Mouse (Mus musculus) liver, postnatal 0 days (tissue): ENCODE data around the gene Kcna2. TPM values are rescaled to one million over a fixed set of nuclear protein-coding genes. Genes with fewer than 3 reads are reported as not detected.

Source experiments
- ATAC-seq: fragments of 200-750 bp; cut with Nextera tagmentation; 2 replicates; pipeline ENCODE4 v1.8.0; 2017; ENCODE audit warnings: mild to moderate bottlenecking, moderate library complexity
- DNase-seq: peaks from one replicate; pipeline ENCODE4 v3.0.0-alpha.2; 2016
- H3K27ac ChIP-seq: fragments of 300-500 bp; sonication (generic); 2 replicates; pipeline ENCODE4 v1.5.1; 2014; ENCODE audit warnings: antibody characterized with exemption, moderate library complexity, mild to moderate bottlenecking, low read depth
- H3K27me3 ChIP-seq: fragments of 300-500 bp; sonication (generic); 2 replicates; pipeline ENCODE4 v1.6.1; 2014; ENCODE audit warnings: low read length, control low read depth, mixed read lengths; ENCODE audit not compliant: insufficient read depth
- H3K36me3 ChIP-seq: fragments of 300-500 bp; sonication (generic); replicated peaks from 2 replicates; pipeline ENCODE4 v1.6.1; 2014; ENCODE audit warnings: mild to moderate bottlenecking, control low read depth, low read length, moderate library complexity, mixed read lengths; ENCODE audit not compliant: insufficient read depth
- H3K4me1 ChIP-seq: fragments of 300-500 bp; sonication (generic); 2 replicates; pipeline ENCODE4 v1.6.1; 2014; ENCODE audit warnings: antibody characterized with exemption, mild to moderate bottlenecking, control low read depth; ENCODE audit not compliant: insufficient read depth
- H3K4me2 ChIP-seq: fragments of 300-500 bp; sonication (generic); 2 replicates; pipeline ENCODE4 v1.6.1; 2014; ENCODE audit warnings: low read depth, mild to moderate bottlenecking, low read length, moderate library complexity, mixed read lengths
- H3K4me3 ChIP-seq: fragments of 300-500 bp; sonication (generic); 2 replicates; pipeline ENCODE4 v1.5.1; 2014; ENCODE audit warnings: low read depth, low read length
- H3K9ac ChIP-seq: fragments of 300-500 bp; sonication (generic); replicated peaks from 2 replicates; pipeline ENCODE4 v1.6.1; 2014; ENCODE audit warnings: mild to moderate bottlenecking, moderate library complexity
- H3K9me3 ChIP-seq: fragments of 300-500 bp; sonication (generic); 2 replicates; pipeline ENCODE4 v1.6.1; 2016; ENCODE audit warnings: mild to moderate bottlenecking, control low read depth, low read length, mixed read lengths
- CTCF ChIP-seq: sonication (generic); IDR thresholded peaks from 2 replicates; pipeline ENCODE4 v1.5.1; 2016; ENCODE audit warnings: antibody characterized with exemption, low read depth
- EP300 ChIP-seq: IDR thresholded peaks from 2 replicates; pipeline ENCODE4 v1.6.1; 2016; ENCODE audit warnings: antibody characterized with exemption, low read depth, mild to moderate bottlenecking
- WGBS: fragments of 180-500 bp; shearing (Covaris S2); extraction: QIAGEN DNeasy Blood & Tissue Kit; methylation state at CpG from one replicate; pipeline ENCODE4 v1.1.7; 2014; ENCODE audit not compliant: insufficient replicate concordance; 5-methylcytosine and 5-hydroxymethylcytosine counted together
- polyA plus RNA-seq: library from polyadenylated mRNA; unstranded; fragments of >200 nt; fragmentation: Nextera tagmentation; extraction: Ambion mirVana; gene quantifications from 2 replicates; pipeline ENCODE4 v1.2.1, GENCODE M21; 2015

Gene Kcna2
- polyA plus RNA-seq, 1 experiment from 2014 or later: 0.11 TPM

GRCm38 (mm10) chr3:107112932-107113659, 12.2 kb downstream of the Kcna2 start:
- no peak for DNase-seq
- Histone ChIP-seq H3K4me2 (no peak overlapping the region), H3K9ac (no peak overlapping the region), H3K27ac (no peak overlapping the region), H3K27me3 (no peaks in the 10 kb centered on the region), H3K4me1 (no peaks in the 10 kb centered on the region), H3K4me3 (no peak overlapping the region), H3K36me3 (no peaks in the 10 kb centered on the region), H3K9me3 (no peaks in the 10 kb centered on the region)
- no peak for ATAC-seq
- 63% methylated on average over 10 of the region's 10 CpGs for WGBS
- TF ChIP-seq EP300 (no peak), CTCF (no peak)

GRCm38 (mm10) chr3:107113771-107114737, 13.1 kb downstream of the Kcna2 start:
- Histone ChIP-seq H3K9ac (no peak overlapping the region), H3K27ac (no peak overlapping the region), H3K27me3 (no peaks in the 10 kb centered on the region), H3K9me3 (no peaks in the 10 kb centered on the region), H3K4me1 (no peaks in the 10 kb centered on the region), H3K4me3 (no peak overlapping the region), H3K4me2 (no peak overlapping the region), H3K36me3 (no peaks in the 10 kb centered on the region)
- 64% methylated on average over 14 of the region's 14 CpGs for WGBS
- DNase-seq: no peak
- TF ChIP-seq CTCF (no peak), EP300 (no peak)
- no peak for ATAC-seq

GRCm38 (mm10) chr3:107114941-107115340, 14.0 kb downstream of the Kcna2 start:
- no peaks in the 10 kb centered on the region for H3K27me3 ChIP-seq
- DNase-seq: no peak
- H3K4me2 ChIP-seq: no peak overlapping the region
- H3K27ac ChIP-seq: no peak overlapping the region
- no peaks in the 10 kb centered on the region for H3K4me1 ChIP-seq
- H3K4me3 ChIP-seq: no peak overlapping the region
- ATAC-seq: no peak
- WGBS: 74% methylated on average over 2 of the region's 2 CpGs
- no peak for TF ChIP-seq CTCF
- no peak for TF ChIP-seq EP300
- no peaks in the 10 kb centered on the region for H3K9me3 ChIP-seq
- no peak overlapping the region for H3K9ac ChIP-seq
- H3K36me3 ChIP-seq: no peaks in the 10 kb centered on the region

- no peak overlapping the region for H3K4me3 ChIP-seq
- ATAC-seq (no peak), DNase-seq (no peak)
- H3K27ac ChIP-seq: no peak overlapping the region
- H3K9me3 ChIP-seq: no peaks in the 10 kb centered on the region
- TF ChIP-seq EP300 (no peak), CTCF (no peak)
- H3K9ac ChIP-seq: no peak overlapping the region
- 58% methylated on average over 2 of the region's 2 CpGs for WGBS
- H3K4me1 ChIP-seq: no peaks in the 10 kb centered on the region
- H3K36me3 ChIP-seq: no peaks in the 10 kb centered on the region
- H3K27me3 ChIP-seq: no peaks in the 10 kb centered on the region
- H3K4me2 ChIP-seq: no peak overlapping the region
Measured at GRCm38 (mm10) chr3:107115746-107116145, 14.8 kb downstream of the Kcna2 start.

DNA sequence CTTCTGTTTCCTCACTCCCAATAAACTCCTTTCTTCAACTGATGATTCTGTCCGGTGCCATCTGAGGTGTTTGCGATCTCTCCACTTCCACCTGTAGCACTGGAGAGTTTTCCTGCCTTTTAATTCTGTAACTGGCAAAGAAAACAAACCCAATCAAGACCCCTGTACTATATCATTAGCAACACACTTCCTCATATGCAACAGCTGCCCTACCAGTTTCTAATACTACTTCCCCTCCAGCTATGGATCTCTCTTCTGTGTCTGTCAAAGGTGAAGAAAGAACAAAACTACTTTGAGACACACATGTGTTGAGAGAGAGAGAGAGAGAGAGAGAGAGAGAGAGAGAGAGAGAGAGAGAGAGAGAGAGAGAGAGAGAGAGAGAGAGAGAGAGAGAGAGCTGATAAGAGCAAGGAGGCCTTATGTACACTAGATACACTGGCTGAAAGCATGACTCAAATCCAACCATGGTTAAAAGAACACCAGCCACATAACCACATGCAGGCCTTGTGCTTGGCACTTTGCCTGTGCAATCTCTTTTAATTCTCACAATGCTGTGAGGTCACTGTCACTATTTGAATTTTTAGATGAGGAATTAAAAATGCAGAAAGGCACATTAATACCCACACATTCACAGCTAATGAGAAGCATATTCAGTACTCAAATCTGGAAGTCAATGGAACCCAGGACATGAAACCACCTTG, 19.1 kb downstream of the Kcna2 start:
- no peaks in the 10 kb centered on the region for H3K9me3 ChIP-seq
- H3K4me2 ChIP-seq: no peak overlapping the region
- no peaks in the 10 kb centered on the region for H3K27me3 ChIP-seq
- H3K4me1 ChIP-seq: no peaks in the 10 kb centered on the region
- no peak overlapping the region for H3K4me3 ChIP-seq
- WGBS: 39% methylated on average over 2 of the region's 2 CpGs
- no peak overlapping the region for H3K27ac ChIP-seq
- DNase-seq: no peak
- H3K36me3 ChIP-seq: no peaks in the 10 kb centered on the region
- ATAC-seq: no peak
- H3K9ac ChIP-seq: no peak overlapping the region
- TF ChIP-seq EP300: no peak
- TF ChIP-seq CTCF: no peak

DNA sequence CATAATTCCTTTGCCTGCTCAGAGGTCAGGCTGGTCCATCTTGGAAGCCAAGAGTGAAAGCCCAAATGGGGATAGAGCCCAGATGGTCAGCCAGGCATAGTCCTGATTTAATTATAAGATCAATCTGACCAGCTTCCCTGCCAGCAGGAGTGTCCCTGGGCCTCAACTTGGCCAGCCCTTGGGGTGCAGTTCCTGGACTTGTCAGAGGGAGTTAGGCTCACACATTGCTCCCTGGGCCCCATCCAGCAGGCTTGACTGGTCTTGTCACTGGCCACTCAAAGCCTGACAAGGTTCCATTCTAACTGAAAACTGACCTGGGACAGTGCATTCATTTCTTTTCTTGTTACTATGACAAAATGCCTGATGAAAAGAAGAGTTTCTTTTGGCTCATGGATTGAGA, 21.4 kb downstream of the Kcna2 start:
- ATAC-seq: no peak
- H3K4me3 ChIP-seq: no peak overlapping the region

More for the DNA sequence above, 21.4 kb downstream of the Kcna2 start:
- Histone ChIP-seq H3K4me1 (no peaks in the 10 kb centered on the region), H3K27me3 (no peaks in the 10 kb centered on the region), H3K4me2 (no peak overlapping the region), H3K27ac (no peak overlapping the region), H3K36me3 (no peaks in the 10 kb centered on the region), H3K9me3 (no peaks in the 10 kb centered on the region), H3K9ac (no peak overlapping the region)
- no peak for DNase-seq
- TF ChIP-seq EP300: no peak
- no peak for TF ChIP-seq CTCF
